Mouse (Mus musculus): ENCODE data around the gene Ocm. TPM values are rescaled to one million over a fixed set of nuclear protein-coding genes. Genes with fewer than 3 reads are reported as not detected.

Ocm gene
- not detected in 2 replicates for polyA plus RNA-seq (2012; rRNA removed)

DNA sequence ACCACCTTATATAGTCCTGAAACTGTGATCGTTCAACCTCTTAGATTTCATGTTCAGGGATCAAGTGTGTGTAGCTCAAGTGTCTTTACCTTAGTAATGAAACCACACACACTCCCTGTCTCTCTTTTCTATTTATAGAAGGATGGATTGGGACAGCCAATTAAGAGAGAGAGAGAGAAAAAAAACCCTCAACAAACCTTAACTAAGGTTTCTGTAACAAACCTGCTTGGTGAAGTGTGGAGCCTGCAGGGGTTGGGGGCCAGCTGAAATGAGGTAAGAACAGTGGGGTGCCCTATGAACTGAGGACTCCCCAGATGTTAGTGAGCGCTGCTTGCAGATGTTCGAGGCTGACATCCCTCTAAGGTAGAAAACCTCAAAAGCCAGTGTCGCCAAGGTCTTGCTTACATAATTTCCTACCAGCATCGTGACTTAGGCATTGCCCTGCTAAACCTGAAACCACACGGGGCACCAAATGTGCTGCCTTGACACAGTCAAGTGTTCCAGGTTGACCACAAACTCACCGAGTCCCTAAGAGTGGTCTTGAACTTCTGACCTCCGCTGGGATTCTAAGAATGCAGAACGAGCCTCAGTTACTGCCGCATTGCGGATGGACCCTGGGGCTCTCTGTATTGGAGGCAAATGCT is at the start of gene Ocm:
Gene Ocm (minus strand): TSS at position 51 of the 644 bp plus-strand sequence.
- Histone ChIP-seq H3K27me3 (ENCODE audit: control insufficient read depth, insufficient read depth, low read length) (no peaks in the 10 kb centered on the region), H3K4me3 (ENCODE audit: control insufficient read depth, low read depth, low read length) (no peak within 1 kb of the TSS), H3K27ac (ENCODE audit: control insufficient read depth, insufficient read depth, low read depth, low read length) (no peak within 1 kb of the TSS), H3K4me1 (ENCODE audit: control insufficient read depth, insufficient read depth, low read length) (no peaks in the 10 kb centered on the region), H3K36me3 (ENCODE audit: control insufficient read depth, insufficient read depth, low read length) (no peaks in the 10 kb centered on the region)
- TF ChIP-seq POLR2A (IDR thresholded peaks at IDR 0.05; ENCODE audit: control insufficient read depth, low read depth, low read length) (no peak), CTCF (IDR thresholded peaks at IDR 0.05; ENCODE audit: control insufficient read depth, insufficient read depth, insufficient replicate concordance, low read depth, low read length) (no peak)

DNA sequence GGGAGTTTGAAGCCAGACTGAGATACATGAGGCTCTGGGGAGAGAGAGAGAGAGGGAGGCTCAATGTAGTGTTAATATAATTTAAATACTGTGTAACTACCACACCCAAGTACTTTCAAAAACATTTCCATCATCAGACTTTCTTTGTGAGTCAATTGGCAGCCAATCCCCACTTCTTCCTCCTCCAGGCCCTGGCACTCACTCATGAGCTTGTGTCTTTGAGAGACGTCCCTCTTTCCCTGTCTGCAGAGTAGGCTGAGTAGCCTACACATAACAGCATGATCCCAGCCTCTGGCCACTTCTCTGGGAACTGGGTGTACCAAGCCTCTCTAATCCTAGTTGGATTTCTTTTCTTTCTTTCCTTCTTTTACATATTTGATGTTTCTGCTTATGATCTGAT is 44.8 kb upstream of the Ocm start:
- no peak for TF ChIP-seq POLR2A (IDR thresholded peaks at IDR 0.05; ENCODE audit: control insufficient read depth, low read depth, low read length)
- no peak for TF ChIP-seq CTCF (IDR thresholded peaks at IDR 0.05; ENCODE audit: control insufficient read depth, insufficient read depth, insufficient replicate concordance, low read depth, low read length)
- Histone ChIP-seq H3K27ac (ENCODE audit: control insufficient read depth, insufficient read depth, low read depth, low read length) (no peak overlapping the region), H3K4me1 (ENCODE audit: control insufficient read depth, insufficient read depth, low read length) (no peaks in the 10 kb centered on the region), H3K36me3 (ENCODE audit: control insufficient read depth, insufficient read depth, low read length) (no peaks in the 10 kb centered on the region), H3K4me3 (ENCODE audit: control insufficient read depth, low read depth, low read length) (no peak overlapping the region), H3K27me3 (ENCODE audit: control insufficient read depth, insufficient read depth, low read length) (no peaks in the 10 kb centered on the region)

DNA sequence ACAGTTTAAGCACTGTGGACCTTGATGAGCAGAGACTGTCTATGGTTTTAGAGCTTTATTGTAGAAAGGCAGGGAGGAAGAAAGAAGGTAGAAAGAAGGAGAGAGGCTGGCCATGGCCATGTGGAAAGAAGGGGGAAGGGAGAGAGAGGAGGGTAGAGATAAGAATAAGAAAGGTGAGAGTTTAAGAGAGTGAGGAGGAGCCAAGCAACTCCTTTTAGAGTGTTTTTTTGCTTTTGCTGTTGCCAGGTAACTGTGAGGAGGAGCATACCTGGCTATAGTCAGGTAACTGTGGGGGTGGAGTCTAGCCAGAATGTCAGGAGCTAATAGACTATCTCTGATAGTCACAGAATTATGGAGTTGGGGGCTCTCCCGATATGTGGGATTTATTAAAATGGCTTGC is 43.6 kb upstream of the Ocm start:
- TF ChIP-seq CTCF (IDR thresholded peaks at IDR 0.05; ENCODE audit: control insufficient read depth, insufficient read depth, insufficient replicate concordance, low read depth, low read length), result no peak
- no peak for TF ChIP-seq POLR2A (IDR thresholded peaks at IDR 0.05; ENCODE audit: control insufficient read depth, low read depth, low read length)
- H3K27ac ChIP-seq (ENCODE audit: control insufficient read depth, insufficient read depth, low read depth, low read length), result no peak overlapping the region
- H3K27me3 ChIP-seq (ENCODE audit: control insufficient read depth, insufficient read depth, low read length), result no peaks in the 10 kb centered on the region
- H3K36me3 ChIP-seq (ENCODE audit: control insufficient read depth, insufficient read depth, low read length), result no peaks in the 10 kb centered on the region
- H3K4me1 ChIP-seq (ENCODE audit: control insufficient read depth, insufficient read depth, low read length), result no peaks in the 10 kb centered on the region
- H3K4me3 ChIP-seq (ENCODE audit: control insufficient read depth, low read depth, low read length), result no peak overlapping the region

GRCm38 (mm10) chr5:144066036-144066435 is 39.6 kb upstream of the Ocm start:
- Histone ChIP-seq H3K4me1 (ENCODE audit: control insufficient read depth, insufficient read depth, low read length) (no peaks in the 10 kb centered on the region), H3K27me3 (ENCODE audit: control insufficient read depth, insufficient read depth, low read length) (no peaks in the 10 kb centered on the region), H3K27ac (ENCODE audit: control insufficient read depth, insufficient read depth, low read depth, low read length) (no peak overlapping the region), H3K4me3 (ENCODE audit: control insufficient read depth, low read depth, low read length) (no peak overlapping the region), H3K36me3 (ENCODE audit: control insufficient read depth, insufficient read depth, low read length) (no peaks in the 10 kb centered on the region)
- TF ChIP-seq CTCF (IDR thresholded peaks at IDR 0.05; ENCODE audit: control insufficient read depth, insufficient read depth, insufficient replicate concordance, low read depth, low read length) (no peak), POLR2A (IDR thresholded peaks at IDR 0.05; ENCODE audit: control insufficient read depth, low read depth, low read length) (no peak)

- no peak for TF ChIP-seq POLR2A (IDR thresholded peaks at IDR 0.05; ENCODE audit: control insufficient read depth, low read depth, low read length)
- TF ChIP-seq CTCF (IDR thresholded peaks at IDR 0.05; ENCODE audit: control insufficient read depth, insufficient read depth, insufficient replicate concordance, low read depth, low read length), result no peak
- Histone ChIP-seq H3K36me3 (ENCODE audit: control insufficient read depth, insufficient read depth, low read length) (no peaks in the 10 kb centered on the region), H3K4me3 (ENCODE audit: control insufficient read depth, low read depth, low read length) (no peak overlapping the region), H3K27me3 (ENCODE audit: control insufficient read depth, insufficient read depth, low read length) (no peaks in the 10 kb centered on the region), H3K4me1 (ENCODE audit: control insufficient read depth, insufficient read depth, low read length) (no peaks in the 10 kb centered on the region), H3K27ac (ENCODE audit: control insufficient read depth, insufficient read depth, low read depth, low read length) (no peak overlapping the region)
These were observed 37.6 kb upstream of the Ocm start for GRCm38 (mm10) chr5:144064093-144064492.

DNA sequence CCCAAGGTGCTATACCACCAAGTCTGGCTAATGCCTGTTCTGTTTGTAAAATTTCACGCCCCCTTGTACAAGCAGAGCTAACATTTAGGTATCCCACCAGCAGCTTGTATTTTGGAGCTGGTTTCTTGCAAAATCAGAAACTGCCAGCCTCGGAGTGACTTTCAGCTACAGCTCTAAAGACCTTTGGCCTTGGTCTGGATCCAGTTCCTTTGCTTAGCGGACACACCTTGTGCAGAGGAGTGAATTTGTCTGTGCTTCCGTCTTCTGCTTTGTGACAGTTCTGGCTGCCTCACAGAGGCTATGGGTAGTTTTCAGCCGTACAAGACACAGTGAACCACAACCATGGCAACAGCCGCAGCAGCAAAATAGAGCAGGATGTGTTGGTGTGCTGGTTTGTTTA is 27.9 kb upstream of the Ocm start:
- no peak for TF ChIP-seq POLR2A (IDR thresholded peaks at IDR 0.05; ENCODE audit: control insufficient read depth, low read depth, low read length)
- no peak for TF ChIP-seq CTCF (IDR thresholded peaks at IDR 0.05; ENCODE audit: control insufficient read depth, insufficient read depth, insufficient replicate concordance, low read depth, low read length)
- no peak overlapping the region for H3K27ac ChIP-seq (ENCODE audit: control insufficient read depth, insufficient read depth, low read depth, low read length)
- no peaks in the 10 kb centered on the region for H3K4me1 ChIP-seq (ENCODE audit: control insufficient read depth, insufficient read depth, low read length)
- no peaks in the 10 kb centered on the region for H3K27me3 ChIP-seq (ENCODE audit: control insufficient read depth, insufficient read depth, low read length)
- H3K36me3 ChIP-seq (ENCODE audit: control insufficient read depth, insufficient read depth, low read length), result no peaks in the 10 kb centered on the region
- no peak overlapping the region for H3K4me3 ChIP-seq (ENCODE audit: control insufficient read depth, low read depth, low read length)

GRCm38 (mm10) chr5:144053450-144053849 is 27.0 kb upstream of the Ocm start:
- Histone ChIP-seq H3K4me3 (ENCODE audit: control insufficient read depth, low read depth, low read length) (no peak overlapping the region), H3K27me3 (ENCODE audit: control insufficient read depth, insufficient read depth, low read length) (no peaks in the 10 kb centered on the region), H3K27ac (ENCODE audit: control insufficient read depth, insufficient read depth, low read depth, low read length) (no peak overlapping the region), H3K4me1 (ENCODE audit: control insufficient read depth, insufficient read depth, low read length) (no peaks in the 10 kb centered on the region), H3K36me3 (ENCODE audit: control insufficient read depth, insufficient read depth, low read length) (no peaks in the 10 kb centered on the region)
- TF ChIP-seq CTCF (IDR thresholded peaks at IDR 0.05; ENCODE audit: control insufficient read depth, insufficient read depth, insufficient replicate concordance, low read depth, low read length) (no peak), POLR2A (IDR thresholded peaks at IDR 0.05; ENCODE audit: control insufficient read depth, low read depth, low read length) (no peak)

All from testis, adult 2 months (tissue).